Mouse (Mus musculus): ENCODE measurements around the gene Pex5.
"Not testable (repeated sequence)": the region's sequence is repeated elsewhere in the genome, so short reads cannot be mapped to it uniquely, and the experiment has no call there.

GRCm38 (mm10) chr6:124394991-124395390 lies 19.9 kb downstream of the Pex5 start:
- not testable (repeated sequence) for TF ChIP-seq POLR2A (IDR thresholded peaks at IDR 0.05; ENCODE audit: insufficient read depth, low read length); EP300 (IDR thresholded peaks at IDR 0.05; ENCODE audit: insufficient read depth, low read depth, low read length)

All from ES-Bruce4 (cell line).